Mouse (Mus musculus) liver, embryonic 14.5 days (tissue): ENCODE data around the gene Gm10309.

Source experiments
- CTCF ChIP-seq: IDR thresholded peaks from 2 replicates; pipeline ENCODE4 v1.5.1; 2016; ENCODE audit warnings: antibody characterized with exemption, low read depth, control low read depth
- EP300 ChIP-seq: IDR thresholded peaks from 2 replicates; pipeline ENCODE4 v1.6.1; 2016; ENCODE audit warnings: antibody characterized with exemption, low read depth

- TF ChIP-seq CTCF (no peak), EP300 (no peak)
Observed at GRCm38 (mm10) chr17:86521252-86521651, 16.2 kb upstream of the Gm10309 start.
